Mouse (Mus musculus) ovary, adult 18-20 months (tissue): ENCODE data around the gene Metap1.
"Not testable (repeated sequence)": the region's sequence is repeated elsewhere in the genome, so short reads cannot be mapped to it uniquely, and the experiment has no call there.

Experiments used
- DNase-seq: peaks from one replicate; pipeline ENCODE4 v3.0.0; 2022; ENCODE audit warnings: low spot score, mixed read lengths

Gene Metap1

GRCm38 (mm10) chr3:138499854-138500740 lies 10.8 kb upstream of the Metap1 start:
- no peak for DNase-seq

GRCm38 (mm10) chr3:138498731-138499130 lies 9.4 kb upstream of the Metap1 start:
- no peak for DNase-seq

GRCm38 (mm10) chr3:138495166-138496145 lies 6.1 kb upstream of the Metap1 start:
- no peak for DNase-seq

GRCm38 (mm10) chr3:138494565-138494964 lies 5.2 kb upstream of the Metap1 start:
- DNase-seq, result no peak

GRCm38 (mm10) chr3:138493668-138494067 lies 4.4 kb upstream of the Metap1 start:
- no peak for DNase-seq

GRCm38 (mm10) chr3:138490034-138490337 lies 671 bp upstream of the Metap1 start:
- no peak for DNase-seq

GRCm38 (mm10) chr3:138488584-138489326 lies 560 bp downstream of the Metap1 start:
- DNase-seq, result no peak

- no peak for DNase-seq
Measured at GRCm38 (mm10) chr3:138483240-138483639, 6.1 kb downstream of the Metap1 start.

- DNase-seq, result no peak
Measured at GRCm38 (mm10) chr3:138481526-138482284, 7.6 kb downstream of the Metap1 start.

GRCm38 (mm10) chr3:138479489-138479888 lies 9.8 kb downstream of the Metap1 start:
- no peak for DNase-seq

GRCm38 (mm10) chr3:138471066-138471465 lies 18.2 kb downstream of the Metap1 start:
- no peak for DNase-seq

- DNase-seq, result not testable (repeated sequence)
Measured at GRCm38 (mm10) chr3:138466656-138467055, 22.7 kb downstream of the Metap1 start.

GRCm38 (mm10) chr3:138464573-138465147 lies 24.7 kb downstream of the Metap1 start:
- no peak for DNase-seq

- no peak for DNase-seq
Measured at GRCm38 (mm10) chr3:138463807-138464206, 25.5 kb downstream of the Metap1 start.

GRCm38 (mm10) chr3:138463137-138463536 lies 26.2 kb downstream of the Metap1 start:
- DNase-seq, result no peak

- DNase-seq, result no peak
Measured at GRCm38 (mm10) chr3:138461832-138462231, 27.5 kb downstream of the Metap1 start.

- no peak for DNase-seq
Measured at GRCm38 (mm10) chr3:138460260-138460659, 29.1 kb downstream of the Metap1 start.

- DNase-seq, result no peak
Measured at GRCm38 (mm10) chr3:138458441-138458840, 30.9 kb downstream of the Metap1 start.

- no peak for DNase-seq
Measured at GRCm38 (mm10) chr3:138454711-138455435, 34.4 kb downstream of the Metap1 start.

GRCm38 (mm10) chr3:138454234-138454633 lies 35.1 kb downstream of the Metap1 start:
- no peak for DNase-seq
